Mouse (Mus musculus): ENCODE measurements around the gene Catip.

Gene Catip

DNA sequence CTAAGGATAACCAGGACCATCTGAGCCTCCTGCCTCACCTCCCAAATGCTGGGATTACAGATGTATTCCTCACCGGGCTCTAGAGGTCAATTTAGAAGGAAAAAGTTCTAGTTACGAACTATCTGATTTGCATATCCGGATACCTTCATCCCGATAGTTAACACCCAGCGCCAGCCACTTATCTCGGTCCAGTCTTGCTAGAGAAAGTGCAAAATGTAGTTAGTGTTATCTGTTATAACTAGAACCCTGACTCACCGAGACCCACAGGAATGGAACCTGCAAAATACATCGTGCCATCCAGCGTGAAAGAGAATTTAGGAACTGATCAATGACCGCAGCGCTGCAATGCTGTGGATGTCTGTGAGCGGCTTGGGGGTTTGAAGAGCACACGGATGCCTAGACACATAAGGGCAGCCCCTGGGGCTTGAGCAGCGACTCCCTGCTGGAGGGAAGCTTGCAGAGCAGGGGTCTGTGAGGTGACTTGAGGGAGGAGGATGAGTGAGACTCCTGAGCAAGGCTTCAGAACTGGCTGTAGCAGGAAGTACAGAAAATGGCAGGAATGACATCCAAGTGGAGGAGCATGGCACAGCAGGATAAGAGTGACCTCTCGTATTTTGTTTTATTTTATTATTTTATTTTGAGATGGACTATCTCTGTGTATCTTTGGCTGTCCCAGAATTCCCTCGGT is 39.3 kb downstream of the Catip start:
- no peak for DNase-seq (ENCODE audit: low spot score)

DNA sequence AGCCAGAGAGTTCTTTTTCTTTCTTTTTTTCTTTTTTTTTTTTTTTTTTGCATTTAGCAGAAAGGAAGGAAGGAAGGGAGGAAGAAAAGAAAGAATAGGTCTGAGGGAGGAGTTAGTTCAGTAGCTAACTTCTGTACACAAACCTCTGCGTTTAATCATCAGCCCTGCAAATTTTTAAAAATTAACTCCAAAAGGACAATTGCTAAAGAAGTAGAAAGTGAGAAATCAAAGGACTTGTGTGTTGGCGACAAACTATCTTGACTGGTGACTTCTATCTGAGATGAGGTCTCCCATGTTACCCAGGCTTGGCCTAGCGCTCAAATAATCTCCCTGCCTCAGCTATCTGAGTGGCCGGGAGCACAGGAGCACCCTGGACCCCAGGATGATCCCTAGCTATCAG is 42.3 kb downstream of the Catip start:
- no peak for DNase-seq (ENCODE audit: low spot score)

DNA sequence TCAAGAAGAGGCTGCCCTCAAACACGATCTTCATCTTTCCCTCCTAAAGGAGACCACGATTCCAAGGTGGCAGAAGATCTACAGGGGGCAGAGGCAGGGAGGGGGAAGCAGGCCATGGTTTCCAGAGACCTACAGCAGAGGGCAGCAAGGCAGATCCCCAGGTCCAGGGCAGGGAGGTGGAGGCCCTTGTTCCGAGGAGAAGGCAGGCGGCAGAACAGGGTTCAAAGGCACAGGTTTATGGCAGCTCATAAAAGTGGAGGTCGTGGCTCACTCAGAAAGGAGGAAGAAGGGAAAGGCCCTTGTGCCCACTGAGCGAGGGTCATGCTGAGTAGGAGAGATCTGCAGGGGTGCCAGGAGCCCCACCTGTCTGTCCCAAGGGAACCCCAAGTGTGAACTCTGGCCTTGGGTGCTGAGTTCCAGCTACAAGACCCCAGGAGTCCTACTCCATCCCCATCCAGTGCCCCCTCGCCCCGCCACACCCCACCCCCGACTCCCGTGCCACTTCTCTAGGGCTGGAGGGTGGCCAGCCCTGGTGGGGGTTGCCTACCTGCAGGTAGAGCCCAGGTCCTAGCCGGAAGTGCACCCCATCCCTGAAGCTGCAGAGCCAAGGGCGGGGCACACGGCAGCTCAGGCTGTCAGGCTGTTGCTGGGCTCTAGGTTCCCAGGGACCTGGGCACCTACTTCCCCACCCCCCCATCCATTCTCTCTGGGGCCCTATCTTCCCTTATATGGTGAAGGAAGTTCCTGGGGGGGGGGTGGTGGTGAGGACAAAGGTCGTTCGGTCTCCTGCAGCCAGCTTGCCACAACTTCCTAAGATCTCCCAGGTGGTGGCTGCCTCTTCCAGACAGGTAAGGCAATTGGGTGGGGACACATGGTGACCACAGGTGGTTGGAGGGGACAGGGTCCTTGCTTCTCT is 46.9 kb downstream of the Catip start, which contains the start of gene Vil1:
TSS of gene Vil1 (plus strand) at position 788 of the 916 bp plus-strand sequence.
- peak; percentile 80 for DNase-seq (ENCODE audit: low spot score)

DNA sequence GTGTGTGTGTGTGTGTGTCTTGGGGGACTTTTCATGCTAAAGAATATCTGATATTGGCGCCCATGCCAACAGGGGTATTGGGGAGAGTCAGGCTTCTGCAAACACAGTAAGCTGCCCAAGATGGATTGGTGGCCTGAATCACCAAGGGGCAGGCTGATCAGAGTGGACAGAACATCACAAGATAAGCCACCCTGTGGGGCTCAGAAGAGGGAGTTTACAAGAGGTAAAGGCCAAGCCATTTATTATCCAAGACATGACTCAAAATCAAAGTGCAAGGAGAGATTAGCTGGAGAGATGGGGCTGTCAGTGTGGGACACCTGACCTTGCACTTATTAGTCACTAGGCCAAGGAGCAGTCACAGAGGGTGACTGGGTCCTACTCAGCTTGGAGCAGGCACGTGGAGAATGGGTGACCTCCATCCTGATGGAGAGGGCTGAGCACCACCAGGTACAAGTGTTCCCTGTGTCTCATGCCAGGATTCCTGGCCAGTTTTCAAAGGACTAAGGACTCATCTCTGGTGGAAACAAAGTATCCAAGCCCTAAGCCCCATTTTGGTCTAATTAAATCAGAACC is 49.9 kb downstream of the Catip start:
- DNase-seq (ENCODE audit: low spot score): no peak

DNA sequence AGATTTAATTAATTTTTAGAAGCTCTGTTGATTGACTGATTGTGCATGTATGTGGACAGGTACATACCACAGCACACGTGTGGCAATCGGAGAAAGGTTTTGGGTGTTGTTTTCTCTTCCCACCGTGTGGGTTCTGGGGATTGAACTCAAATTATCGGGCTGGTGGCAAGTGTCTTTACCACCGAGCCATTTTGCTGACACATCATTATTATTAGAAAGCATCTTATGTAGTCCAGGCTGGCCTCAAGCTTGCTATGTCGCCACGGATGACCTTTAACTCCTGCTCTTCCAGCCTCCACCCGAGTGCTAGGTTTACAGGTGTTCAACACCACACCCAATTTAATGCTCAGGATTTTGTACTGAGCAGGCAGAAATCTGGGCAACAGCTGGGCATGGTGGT is 50.8 kb downstream of the Catip start:
- DNase-seq (ENCODE audit: low spot score): no peak

DNA sequence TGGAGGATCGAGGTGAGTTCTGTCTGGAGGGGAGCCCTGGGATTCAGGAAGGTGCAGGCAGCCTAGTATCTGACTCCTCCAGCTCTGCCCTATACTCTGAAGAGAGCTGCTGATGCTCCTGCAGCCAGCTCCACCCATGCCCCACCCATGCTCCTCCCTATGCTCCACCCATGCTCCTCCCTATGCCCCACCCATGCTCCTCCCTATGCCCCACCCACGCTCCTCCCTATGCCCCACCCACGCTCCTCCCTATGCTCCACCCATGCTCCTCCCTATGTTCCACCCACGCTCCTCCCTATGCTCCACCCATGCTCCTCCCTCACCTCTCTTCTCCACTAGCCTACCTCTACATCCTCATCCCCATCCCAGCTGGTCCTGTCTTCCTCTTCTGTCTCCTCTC is 53.2 kb downstream of the Catip start:
- DNase-seq (ENCODE audit: low spot score): peak; percentile 82
